Mouse (Mus musculus) hindbrain, postnatal 0 days (tissue): ENCODE measurements around the gene Atp9a. TPM values are rescaled to one million over a fixed set of nuclear protein-coding genes. Genes with fewer than 3 reads are reported as not detected.

Experiments
- ATAC-seq: fragments of 200-750 bp; cut with Nextera tagmentation; 2 replicates; pipeline ENCODE4 v1.8.0; 2017; ENCODE audit warnings: mild to moderate bottlenecking, moderate TSS enrichment, moderate library complexity
- DNase-seq: peaks from one replicate; pipeline ENCODE4 v3.0.0-alpha.2; 2015; ENCODE audit warnings: low spot score
- H3K27ac ChIP-seq: fragments of 300-500 bp; sonication (generic); 2 replicates; pipeline ENCODE4 v1.5.1; 2014; ENCODE audit warnings: mild to moderate bottlenecking
- H3K27me3 ChIP-seq: fragments of 300-500 bp; sonication (generic); 2 replicates; pipeline ENCODE4 v1.6.1; 2014; ENCODE audit warnings: low read length, mixed read lengths; ENCODE audit not compliant: insufficient read depth
- H3K36me3 ChIP-seq: fragments of 300-500 bp; sonication (generic); 2 replicates; pipeline ENCODE4 v1.6.1; 2014; ENCODE audit warnings: low read length, mixed read lengths; ENCODE audit not compliant: insufficient read depth
- H3K4me1 ChIP-seq: fragments of 300-500 bp; sonication (generic); 2 replicates; pipeline ENCODE4 v1.6.1; 2014; ENCODE audit warnings: antibody characterized with exemption, low read length, mixed read lengths; ENCODE audit not compliant: insufficient read depth
- H3K4me2 ChIP-seq: fragments of 300-500 bp; sonication (generic); 2 replicates; pipeline ENCODE4 v1.6.1; 2014; ENCODE audit warnings: low read depth, mild to moderate bottlenecking, low read length, moderate library complexity, mixed read lengths
- H3K4me3 ChIP-seq: fragments of 300-500 bp; sonication (generic); 2 replicates; pipeline ENCODE4 v1.5.1; 2014; ENCODE audit warnings: low read length
- H3K9ac ChIP-seq: fragments of 300-500 bp; sonication (generic); replicated peaks from 2 replicates; pipeline ENCODE4 v1.6.1; 2014; ENCODE audit warnings: mild to moderate bottlenecking, low read length, moderate library complexity, mixed read lengths
- H3K9me3 ChIP-seq: fragments of 300-500 bp; sonication (generic); 2 replicates; pipeline ENCODE4 v1.6.1; 2016; ENCODE audit warnings: low read length, mixed read lengths
- CTCF ChIP-seq: IDR thresholded peaks from 2 replicates; pipeline ENCODE4 v1.5.1; 2016; ENCODE audit warnings: antibody characterized with exemption, control low read depth, low read depth
- WGBS: fragments of 180-500 bp; shearing (Covaris S2); extraction: QIAGEN DNeasy Blood & Tissue Kit; methylation state at CpG from one replicate; pipeline ENCODE4 v1.1.7; 2014; 5-methylcytosine and 5-hydroxymethylcytosine counted together
- polyA plus RNA-seq: library from polyadenylated mRNA; unstranded; fragments of >200 nt; fragmentation: Nextera tagmentation; extraction: Ambion mirVana; gene quantifications from 2 replicates; pipeline ENCODE4 v1.2.1, GENCODE M21; 2015
- total RNA-seq: library from RNA; depleted of rRNA; stranded (reverse); fragments of >200 nt; gene quantifications from 2 replicates; pipeline ENCODE4 v1.2.3, GENCODE M21; 2014

The Atp9a gene
- total and polyA plus RNA-seq, 2 experiments from 2014 or later, result 130 to 607 TPM

DNA sequence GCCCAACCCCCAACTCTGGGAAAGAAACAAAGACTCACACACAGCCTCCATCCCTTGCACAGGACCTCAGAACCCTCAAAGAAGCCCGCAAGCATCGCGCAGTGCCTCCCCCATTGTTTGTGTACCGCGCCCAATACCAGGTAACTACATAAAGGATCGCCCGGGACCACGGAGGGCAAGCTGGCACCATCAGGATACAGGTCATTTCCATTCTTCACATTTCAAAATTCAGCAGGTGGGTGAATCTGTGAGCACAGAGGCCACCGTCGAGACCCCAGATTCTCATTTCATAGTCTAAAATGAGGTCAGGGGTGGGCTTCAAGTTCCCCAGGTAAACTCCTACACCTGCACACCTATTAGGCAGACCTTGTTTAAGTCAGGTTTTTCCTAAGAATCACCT lies 1.7 kb downstream of the Atp9a start:
- Histone ChIP-seq H3K9me3 (no peaks in the 10 kb centered on the region), H3K4me2 (peak overlapping the region; percentile 56), H3K27ac (peak overlapping the region; percentile 98), H3K4me1 (no peaks in the 10 kb centered on the region; the same call in 1 of the 2 replicates), H3K9ac (peak overlapping the region; percentile 98), H3K4me3 (peak overlapping the region; percentile 87), H3K27me3 (no peaks in the 10 kb centered on the region), H3K36me3 (no peaks in the 10 kb centered on the region)
- TF ChIP-seq CTCF, result no peak
- DNase-seq, result no peak
- ATAC-seq, result no peak
- 85% methylated on average over 10 of the region's 10 CpGs for WGBS

DNA sequence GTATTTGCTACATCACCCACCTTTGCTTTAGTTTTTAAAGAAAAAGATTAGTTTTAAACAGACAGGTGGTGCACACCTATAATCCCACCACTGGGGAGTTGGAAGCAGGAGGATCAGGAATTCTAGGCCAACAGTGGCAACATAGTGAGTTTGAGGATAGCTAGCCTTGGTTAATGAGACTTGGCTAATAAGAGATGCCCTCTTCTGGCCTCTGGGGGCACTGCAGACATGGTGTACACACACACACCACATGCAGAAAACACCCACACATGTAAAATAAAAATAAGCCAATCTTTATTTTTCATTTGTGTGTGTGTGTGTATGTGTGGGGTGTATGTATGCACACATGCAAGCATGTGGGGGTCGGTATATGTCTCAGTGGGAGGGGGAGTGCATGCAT lies 3.4 kb downstream of the Atp9a start:
- TF ChIP-seq CTCF, result peak; percentile 34
- Histone ChIP-seq H3K9ac (no peak overlapping the region), H3K4me2 (no peak overlapping the region), H3K27me3 (no peaks in the 10 kb centered on the region), H3K36me3 (no peaks in the 10 kb centered on the region), H3K27ac (no peak overlapping the region), H3K4me1 (no peaks in the 10 kb centered on the region; the same call in 1 of the 2 replicates), H3K9me3 (no peaks in the 10 kb centered on the region), H3K4me3 (no peak overlapping the region)
- ATAC-seq (no peak), DNase-seq (no peak)
- 93% methylated on average over 1 of the region's 1 CpGs for WGBS

DNA sequence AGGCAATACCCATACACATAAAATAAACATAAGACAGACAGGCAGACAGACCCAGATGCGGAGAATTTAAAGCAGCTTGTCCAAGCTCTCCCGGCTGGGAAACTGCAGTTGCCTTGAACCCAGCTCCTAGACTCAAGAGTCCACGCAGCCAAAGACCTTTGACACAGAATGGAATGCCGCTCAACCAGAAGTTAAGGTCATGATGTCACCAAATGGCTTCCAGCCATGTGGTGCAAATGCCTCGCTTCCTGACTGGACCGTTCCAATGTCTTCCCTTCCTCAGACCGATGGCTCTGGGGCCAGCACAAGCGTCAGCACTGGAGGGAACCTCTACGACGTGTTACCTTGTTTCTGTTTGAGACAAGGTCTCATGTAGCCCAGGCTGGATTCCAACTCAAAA lies 4.3 kb downstream of the Atp9a start:
- no peak for TF ChIP-seq CTCF
- no peaks in the 10 kb centered on the region for H3K9me3 ChIP-seq
- DNase-seq, result no peak
- no peaks in the 10 kb centered on the region; the same call in 1 of the 2 replicates for H3K4me1 ChIP-seq
- no peaks in the 10 kb centered on the region for H3K36me3 ChIP-seq
- H3K9ac ChIP-seq, result no peak overlapping the region
- no peak for ATAC-seq
- H3K4me3 ChIP-seq, result no peak overlapping the region
- H3K27me3 ChIP-seq, result no peaks in the 10 kb centered on the region
- H3K4me2 ChIP-seq, result no peak overlapping the region
- no peak overlapping the region for H3K27ac ChIP-seq
- 91% methylated on average over 10 of the region's 10 CpGs for WGBS

DNA sequence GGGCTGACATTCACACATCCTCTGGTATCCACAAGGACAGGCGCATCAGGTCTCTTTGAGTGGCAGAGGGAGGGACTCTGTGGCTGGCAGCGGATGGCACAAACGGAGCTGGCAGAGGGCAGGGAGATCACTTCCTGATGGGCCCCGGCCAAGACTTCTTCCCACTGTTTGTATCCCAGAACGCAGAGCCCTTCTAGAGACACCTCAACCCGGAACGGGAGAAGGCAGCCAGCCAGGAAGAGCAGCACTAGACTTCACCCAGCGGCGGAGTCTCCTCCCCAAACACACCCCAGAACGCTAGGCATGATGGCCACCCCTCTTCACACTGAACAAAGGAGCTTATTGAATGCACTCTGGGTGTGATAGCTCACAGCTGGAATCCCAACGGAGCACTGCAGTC lies 8.2 kb downstream of the Atp9a start:
- Histone ChIP-seq H3K27me3 (no peaks in the 10 kb centered on the region), H3K27ac (no peak overlapping the region), H3K9ac (no peak overlapping the region), H3K4me1 (no peaks in the 10 kb centered on the region), H3K36me3 (no peaks in the 10 kb centered on the region), H3K4me3 (no peak overlapping the region), H3K9me3 (no peaks in the 10 kb centered on the region), H3K4me2 (no peak overlapping the region)
- ATAC-seq, result no peak
- peak; percentile 31 for DNase-seq
- TF ChIP-seq CTCF, result no peak
- 29% methylated on average over 11 of the region's 11 CpGs for WGBS

DNA sequence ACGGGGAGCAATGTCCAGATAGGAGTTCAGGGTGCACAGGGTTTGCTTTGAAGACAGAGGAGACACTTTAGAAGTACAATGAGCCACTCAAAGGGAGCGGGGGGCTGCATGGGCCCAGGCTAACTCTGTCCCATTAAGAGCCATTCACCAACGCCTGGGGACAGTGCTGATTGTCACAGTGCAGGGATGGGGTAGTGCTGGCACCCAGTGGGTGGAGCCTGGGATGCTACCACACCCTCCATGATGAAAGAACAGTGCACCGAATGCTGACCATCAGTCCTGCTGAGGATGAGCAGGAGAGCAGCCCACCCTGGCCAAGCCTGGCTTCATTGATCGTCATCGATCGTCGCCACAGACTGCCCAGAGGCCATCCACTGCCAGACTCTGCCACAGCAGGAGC lies 11.0 kb downstream of the Atp9a start:
- no peak overlapping the region for H3K9ac ChIP-seq

DNA sequence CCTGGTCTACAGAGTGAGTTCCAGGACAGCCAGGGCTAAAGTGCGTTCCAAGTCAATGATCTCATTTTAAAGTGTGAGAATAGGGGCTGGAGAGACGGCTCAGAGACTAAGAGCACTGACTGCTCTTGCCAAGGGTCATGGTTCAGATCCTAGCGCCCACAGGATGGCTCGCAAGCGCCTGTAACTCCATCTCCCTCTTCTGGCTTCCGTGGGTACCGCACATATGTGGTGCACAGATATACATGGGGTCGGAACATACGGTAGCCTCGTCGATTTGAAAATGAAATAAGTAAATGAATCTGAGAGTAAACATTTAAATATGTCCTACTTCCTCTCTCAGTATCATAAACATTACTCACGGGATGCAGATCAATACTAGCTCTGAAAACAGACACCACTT lies 12.5 kb downstream of the Atp9a start:
- no peak overlapping the region for H3K27ac ChIP-seq
- H3K36me3 ChIP-seq, result no peaks in the 10 kb centered on the region
- H3K4me3 ChIP-seq, result no peak overlapping the region
- no peaks in the 10 kb centered on the region for H3K4me1 ChIP-seq
- no peaks in the 10 kb centered on the region for H3K9me3 ChIP-seq
- ATAC-seq, result no peak
- no peak overlapping the region for H3K4me2 ChIP-seq
- no peak for DNase-seq
- WGBS, result 82% methylated on average over 12 of the region's 12 CpGs
- TF ChIP-seq CTCF, result peak; percentile 12; the same call in 1 of the 2 replicates
- H3K9ac ChIP-seq, result no peak overlapping the region
- H3K27me3 ChIP-seq, result no peaks in the 10 kb centered on the region

More for the DNA sequence above, 11.0 kb downstream of the Atp9a start:
- no peaks in the 10 kb centered on the region for H3K36me3 ChIP-seq
- TF ChIP-seq CTCF, result no peak
- ATAC-seq (peak; percentile 45), DNase-seq (no peak)
- WGBS, result 63% methylated on average over 8 of the region's 8 CpGs
- H3K9me3 ChIP-seq, result no peaks in the 10 kb centered on the region
- no peaks in the 10 kb centered on the region for H3K27me3 ChIP-seq
- no peaks in the 10 kb centered on the region for H3K4me1 ChIP-seq
- H3K27ac ChIP-seq, result no peak overlapping the region
- H3K4me3 ChIP-seq, result no peak overlapping the region
- H3K4me2 ChIP-seq, result no peak overlapping the region

DNA sequence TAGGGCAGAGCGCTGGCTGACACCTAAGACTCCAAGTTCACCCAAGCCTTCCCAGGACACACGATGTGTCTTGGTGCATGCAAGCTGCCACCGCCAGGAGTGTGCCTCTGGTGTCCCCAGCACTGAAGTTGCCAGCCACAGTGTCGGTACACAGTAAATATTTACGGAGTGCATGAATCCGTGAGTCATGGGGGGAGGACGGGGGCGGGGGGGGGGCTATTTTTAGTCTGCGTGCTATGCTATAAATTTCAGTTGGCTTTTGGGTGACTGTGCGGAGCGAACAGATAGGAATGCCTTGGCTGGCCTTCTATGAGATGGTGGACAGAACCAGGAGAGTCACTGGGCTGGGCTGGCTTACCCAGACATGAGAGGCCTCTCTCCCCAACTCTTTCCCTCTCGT lies 14.2 kb downstream of the Atp9a start:
- no peak overlapping the region for H3K9ac ChIP-seq
- 82% methylated on average over 12 of the region's 12 CpGs for WGBS
- no peak overlapping the region for H3K27ac ChIP-seq
- no peaks in the 10 kb centered on the region for H3K27me3 ChIP-seq
- H3K9me3 ChIP-seq, result no peaks in the 10 kb centered on the region
- DNase-seq, result no peak
- H3K4me3 ChIP-seq, result no peak overlapping the region
- no peak overlapping the region for H3K4me2 ChIP-seq
- no peak for ATAC-seq
- H3K4me1 ChIP-seq, result no peaks in the 10 kb centered on the region
- TF ChIP-seq CTCF, result no peak
- H3K36me3 ChIP-seq, result no peaks in the 10 kb centered on the region
